Mouse (Mus musculus): ENCODE data around the gene Eya4.

The Eya4 gene

GRCm38 (mm10) chr10:23230863-23231262 is 119.7 kb downstream of the Eya4 start:
- no peak for DNase-seq (ENCODE audit: low read depth)

DNA sequence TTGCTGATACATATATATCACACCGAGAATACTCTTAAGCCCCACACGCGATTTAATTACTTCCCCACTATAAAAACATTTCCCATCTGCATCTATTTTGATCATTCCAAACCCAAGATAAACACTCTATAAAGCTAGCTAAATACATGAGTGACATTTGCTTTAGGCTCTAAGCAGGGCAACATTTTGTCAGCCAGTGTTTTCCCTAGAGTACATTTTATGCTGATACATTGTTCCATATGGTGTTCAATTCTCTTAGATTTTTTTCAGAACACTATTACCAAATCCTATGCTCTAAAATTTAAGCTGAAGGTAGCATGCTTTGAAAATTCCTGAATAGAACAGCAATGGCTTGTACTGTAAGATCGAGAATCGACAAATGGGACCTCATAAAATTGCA is 127.2 kb downstream of the Eya4 start:
- no peak for DNase-seq (ENCODE audit: low read depth)

- no peak for DNase-seq (ENCODE audit: low read depth)
Measured at GRCm38 (mm10) chr10:23220432-23220831, 130.2 kb downstream of the Eya4 start.

DNA sequence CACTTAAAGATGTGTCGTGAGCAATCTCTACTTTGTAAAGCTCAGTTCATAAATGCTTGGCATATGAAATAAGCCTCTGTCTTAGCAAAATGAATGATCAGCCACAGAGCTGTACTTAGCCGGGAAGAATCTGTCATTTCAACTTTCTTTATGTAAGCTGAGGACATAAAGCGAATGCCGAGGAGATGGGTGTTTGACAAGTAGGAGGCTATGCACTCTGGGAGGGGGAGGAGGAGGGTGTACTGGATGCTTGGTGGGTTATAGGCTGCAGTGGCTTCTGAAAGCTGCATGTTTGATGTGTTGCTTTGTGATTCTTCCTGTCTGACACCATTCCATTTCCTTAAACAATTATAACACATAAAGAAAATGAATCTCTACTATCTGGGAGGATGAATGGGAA is 133.8 kb downstream of the Eya4 start:
- no peak for DNase-seq (ENCODE audit: low read depth)

GRCm38 (mm10) chr10:23211381-23211780 is 139.2 kb downstream of the Eya4 start:
- DNase-seq (ENCODE audit: low read depth), result no peak

GRCm38 (mm10) chr10:23203885-23204284 is 146.7 kb downstream of the Eya4 start:
- DNase-seq (ENCODE audit: low read depth), result peak; percentile 34

- peak; percentile 45 for DNase-seq (ENCODE audit: low read depth)
Measured at GRCm38 (mm10) chr10:23203144-23203838, 147.3 kb downstream of the Eya4 start.

GRCm38 (mm10) chr10:23202591-23202990 is 148.0 kb downstream of the Eya4 start:
- DNase-seq (ENCODE audit: low read depth), result no peak

DNA sequence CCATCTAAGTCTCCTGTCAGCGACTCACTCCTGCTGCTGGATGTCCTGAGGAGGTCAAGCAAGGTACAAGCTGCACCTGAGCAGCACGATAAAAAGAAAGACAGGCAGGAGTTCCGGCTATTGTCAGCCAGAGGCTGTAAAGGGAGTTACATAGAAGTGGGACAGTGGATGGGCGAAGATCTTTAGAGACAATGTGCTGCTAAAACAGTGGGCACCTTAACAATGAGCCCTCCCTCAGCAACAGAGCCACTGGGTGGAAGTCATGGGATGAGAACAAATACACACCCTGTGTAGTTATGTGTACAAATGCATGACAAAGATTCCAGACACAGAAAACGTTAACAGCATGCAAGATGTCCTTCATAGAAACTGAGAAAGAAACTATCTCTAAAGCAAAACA is 152.3 kb downstream of the Eya4 start:
- no peak for DNase-seq (ENCODE audit: low read depth)

GRCm38 (mm10) chr10:23196336-23196735 is 154.2 kb downstream of the Eya4 start:
- DNase-seq (ENCODE audit: low read depth), result no peak

- DNase-seq (ENCODE audit: low read depth), result no peak
Measured at GRCm38 (mm10) chr10:23195337-23195736, 155.2 kb downstream of the Eya4 start.

GRCm38 (mm10) chr10:23189836-23190235 is 160.8 kb downstream of the Eya4 start:
- DNase-seq (ENCODE audit: low read depth), result no peak

DNA sequence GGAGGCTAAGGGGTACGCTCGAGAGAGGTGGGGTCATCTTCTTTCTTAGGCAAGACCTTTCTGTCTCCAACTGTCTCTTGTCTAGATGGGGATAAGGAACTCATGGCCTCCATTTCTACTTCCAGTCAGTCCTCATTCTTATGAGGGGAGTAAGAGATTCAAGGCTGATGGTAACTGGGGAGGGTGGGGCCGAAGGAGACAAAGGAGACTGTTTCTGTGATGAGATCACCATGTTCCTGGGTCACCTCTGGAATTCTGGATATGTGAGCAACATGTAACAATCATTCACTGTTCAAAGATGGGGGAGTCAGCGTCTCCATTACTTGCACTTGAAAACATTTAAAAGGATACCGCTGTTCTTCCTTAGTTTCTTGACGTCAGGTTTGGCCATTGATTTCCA is 165.2 kb downstream of the Eya4 start:
- DNase-seq (ENCODE audit: low read depth), result no peak

- DNase-seq (ENCODE audit: low read depth), result no peak
Measured at GRCm38 (mm10) chr10:23181572-23182493, 168.8 kb downstream of the Eya4 start.

- DNase-seq (ENCODE audit: low read depth), result no peak
Measured at GRCm38 (mm10) chr10:23179285-23179684, 171.3 kb downstream of the Eya4 start.

- no peak for DNase-seq (ENCODE audit: low read depth)
Measured at GRCm38 (mm10) chr10:23177347-23178046, 173.1 kb downstream of the Eya4 start.

DNA sequence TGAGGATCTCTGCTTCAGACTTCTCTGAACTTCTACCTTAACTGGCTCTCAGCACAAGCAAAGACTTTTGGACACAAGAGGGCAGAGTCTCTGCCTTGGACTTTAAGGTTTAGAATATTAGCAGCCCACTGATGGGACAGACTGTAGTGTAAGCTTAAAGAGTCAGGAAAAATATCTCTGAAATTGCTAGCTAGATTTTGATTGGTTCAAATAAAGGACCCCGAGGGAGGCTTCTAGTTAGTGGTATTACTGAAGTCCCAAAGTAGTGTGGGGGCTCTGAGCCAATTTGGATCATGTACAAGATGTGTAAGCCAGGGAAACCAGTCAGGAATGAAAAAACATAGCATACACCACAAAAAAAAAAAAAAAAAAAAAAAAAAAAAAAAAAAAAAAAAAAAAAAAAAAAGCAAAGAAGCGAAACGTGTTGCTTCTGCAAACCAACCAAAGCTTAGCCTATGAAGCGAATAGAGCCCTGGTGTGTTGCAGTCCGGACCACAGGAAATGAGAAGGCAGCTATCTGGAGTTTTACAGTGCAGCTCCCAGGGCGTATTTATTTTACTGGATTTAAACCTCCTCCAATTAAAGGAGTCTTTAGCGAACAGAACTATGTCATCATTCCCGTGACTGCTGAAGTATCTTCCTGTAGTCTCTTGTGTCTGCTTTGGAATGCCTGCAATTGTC is 173.8 kb downstream of the Eya4 start:
- no peak for DNase-seq (ENCODE audit: low read depth)

DNA sequence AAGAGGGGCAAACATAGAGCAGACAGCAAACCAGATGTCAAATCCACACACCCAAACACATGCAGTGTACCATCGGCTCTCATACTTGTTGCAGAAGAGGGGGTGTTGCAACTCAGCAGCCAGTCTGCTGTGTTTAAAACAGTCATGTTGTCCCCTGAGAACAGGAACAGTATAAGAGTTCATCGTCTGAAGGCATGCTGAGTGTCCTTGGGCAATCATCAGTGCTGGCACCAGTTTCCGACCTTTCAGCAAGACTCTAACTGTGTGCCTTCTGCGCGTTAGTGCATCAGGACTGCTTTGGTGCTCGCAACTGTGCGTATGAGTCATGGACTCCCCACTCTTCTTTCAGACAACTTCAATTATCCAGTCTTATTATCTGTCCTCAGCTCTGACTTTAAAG is 179.0 kb downstream of the Eya4 start:
- no peak for DNase-seq (ENCODE audit: low read depth)

DNA sequence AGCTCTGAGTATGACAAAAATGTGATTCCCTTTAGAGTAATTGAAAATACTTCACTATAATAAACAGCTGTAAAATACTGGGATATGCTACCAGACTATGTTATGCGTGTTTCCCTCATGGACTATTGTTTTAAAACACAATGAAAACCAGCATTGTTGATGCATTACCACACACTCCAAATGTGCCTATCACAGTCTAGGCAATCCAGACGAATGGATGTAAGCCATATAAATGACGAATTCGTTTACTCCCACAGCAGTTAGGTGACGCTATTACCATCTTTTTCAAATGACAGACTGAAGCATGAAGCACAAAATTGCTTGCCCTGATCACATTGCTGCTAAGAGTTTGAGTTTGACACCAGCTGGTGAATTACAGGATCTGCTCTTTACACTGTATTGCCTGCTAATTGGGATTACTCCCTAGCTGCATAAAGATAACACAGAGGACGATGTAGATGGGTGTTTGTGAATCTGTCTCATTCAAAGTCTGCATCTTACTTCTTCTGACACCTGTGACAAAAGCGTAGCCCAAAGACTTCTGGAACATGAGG is 185.4 kb downstream of the Eya4 start:
- no peak for DNase-seq (ENCODE audit: low read depth)

DNA sequence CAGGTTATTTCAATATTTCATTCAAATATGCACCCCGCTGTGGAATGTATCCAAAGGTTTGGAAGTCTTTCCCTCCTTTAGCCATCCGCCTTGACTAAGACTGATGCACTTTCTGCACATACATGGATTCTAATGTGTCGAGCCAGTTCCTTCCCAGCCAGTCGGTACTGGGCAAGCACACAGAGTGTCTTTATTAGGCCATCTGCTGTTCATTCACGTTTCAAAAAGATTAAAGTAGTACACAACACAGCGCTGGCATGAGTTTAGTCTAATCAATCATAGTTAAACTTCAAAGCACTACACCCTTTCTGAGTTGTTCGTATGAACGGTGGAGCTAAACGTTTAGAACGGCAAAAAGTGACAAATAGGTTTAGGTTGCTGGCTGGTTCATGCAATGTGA is 190.7 kb downstream of the Eya4 start:
- no peak for DNase-seq (ENCODE audit: low read depth)

DNA sequence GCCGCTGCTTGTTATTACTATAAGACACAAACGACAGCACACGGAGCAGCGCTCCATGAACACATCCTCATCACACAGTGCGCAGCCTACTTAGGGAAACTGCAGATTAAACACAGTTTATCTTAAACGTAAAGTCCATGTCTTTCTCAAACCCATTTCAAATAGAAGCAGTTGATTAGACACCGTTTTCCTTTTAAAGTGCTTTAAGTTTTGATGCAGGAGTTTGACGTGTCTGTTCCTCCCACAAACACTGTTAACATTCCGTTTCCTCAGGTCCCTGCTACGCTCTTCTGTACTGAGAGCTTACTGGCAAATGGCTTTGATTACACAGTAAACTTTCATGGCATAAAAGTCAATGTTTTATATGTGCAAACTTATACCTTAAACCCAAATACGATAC is 191.4 kb downstream of the Eya4 start:
- DNase-seq (ENCODE audit: low read depth), result no peak

Measured in 416B (cell line).